Mouse (Mus musculus): ENCODE results near the gene Ddx42.

DNA sequence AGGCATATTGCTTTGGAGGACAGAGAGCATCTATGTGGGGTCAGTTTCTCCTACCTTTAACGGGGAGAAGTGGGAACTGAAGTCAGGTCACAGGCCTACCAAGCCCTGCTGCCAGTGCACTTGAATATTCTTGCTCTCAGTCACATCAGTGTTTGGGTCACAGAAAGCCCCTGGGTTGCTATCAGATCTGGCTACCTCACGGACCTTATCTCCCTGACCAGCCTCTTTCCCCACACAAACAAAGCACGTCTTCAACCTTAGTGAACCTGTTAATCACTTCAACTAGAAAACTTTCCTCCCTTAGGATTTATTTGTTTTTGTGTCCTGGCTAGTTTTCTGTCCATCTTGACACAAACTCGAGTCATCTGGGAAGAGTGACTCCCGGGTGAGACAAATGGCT lies 40.4 kb upstream of the Ddx42 start:
- TF ChIP-seq CTCF (conservative IDR thresholded peaks at IDR 0.05; ENCODE audit: insufficient read depth, insufficient read length, low read depth, low read length) (no peak), POLR2A (IDR thresholded peaks at IDR 0.05; ENCODE audit: low read depth, low read length) (no peak)
